Mouse (Mus musculus) neural tube, embryonic 12.5 days (tissue): ENCODE results near the gene Fhl3. TPM values are rescaled to one million over a fixed set of nuclear protein-coding genes. Genes with fewer than 3 reads are reported as not detected.

ENCODE experiments used
- ATAC-seq: fragments of 200-750 bp; cut with Nextera tagmentation; 2 replicates; pipeline ENCODE4 v1.8.0; 2017; ENCODE audit warnings: low read depth, mild to moderate bottlenecking, moderate TSS enrichment, moderate library complexity; ENCODE audit not compliant: low FRiP score
- H3K27ac ChIP-seq: fragments of 300-500 bp; sonication (generic); 2 replicates; pipeline ENCODE4 v1.5.1; 2016
- H3K27me3 ChIP-seq: fragments of 300-500 bp; sonication (generic); replicated peaks from 2 replicates; pipeline ENCODE4 v1.6.1; 2016; ENCODE audit warnings: mild to moderate bottlenecking
- H3K36me3 ChIP-seq: fragments of 300-500 bp; sonication (generic); 2 replicates; pipeline ENCODE4 v1.6.1; 2016; ENCODE audit warnings: mild to moderate bottlenecking
- H3K4me1 ChIP-seq: fragments of 300-500 bp; sonication (generic); 2 replicates; pipeline ENCODE4 v1.6.1; 2016
- H3K4me2 ChIP-seq: fragments of 300-500 bp; sonication (generic); replicated peaks from 2 replicates; pipeline ENCODE4 v1.6.1; 2016; ENCODE audit warnings: mild to moderate bottlenecking
- H3K4me3 ChIP-seq: fragments of 300-500 bp; sonication (generic); 2 replicates; pipeline ENCODE4 v1.5.1; 2016
- H3K9ac ChIP-seq: fragments of 300-500 bp; sonication (generic); 2 replicates; pipeline ENCODE4 v1.6.1; 2016; ENCODE audit warnings: mild to moderate bottlenecking
- H3K9me3 ChIP-seq: fragments of 300-500 bp; sonication (generic); 2 replicates; pipeline ENCODE4 v1.6.1; 2016; ENCODE audit warnings: mild to moderate bottlenecking
- WGBS: fragments of 180-500 bp; shearing (Covaris S2); methylation state at CpG from one replicate; pipeline ENCODE4 v1.1.7; 2016; 5-methylcytosine and 5-hydroxymethylcytosine counted together
- polyA plus RNA-seq: library from polyadenylated mRNA; unstranded; fragments of >200 nt; fragmentation: Nextera tagmentation; extraction: Ambion mirVana; gene quantifications from 2 replicates; pipeline ENCODE4 v1.2.1, GENCODE M21; 2016

Fhl3 gene
- polyA plus RNA-seq, 1 experiment from 2014 or later = 1.6 TPM

DNA sequence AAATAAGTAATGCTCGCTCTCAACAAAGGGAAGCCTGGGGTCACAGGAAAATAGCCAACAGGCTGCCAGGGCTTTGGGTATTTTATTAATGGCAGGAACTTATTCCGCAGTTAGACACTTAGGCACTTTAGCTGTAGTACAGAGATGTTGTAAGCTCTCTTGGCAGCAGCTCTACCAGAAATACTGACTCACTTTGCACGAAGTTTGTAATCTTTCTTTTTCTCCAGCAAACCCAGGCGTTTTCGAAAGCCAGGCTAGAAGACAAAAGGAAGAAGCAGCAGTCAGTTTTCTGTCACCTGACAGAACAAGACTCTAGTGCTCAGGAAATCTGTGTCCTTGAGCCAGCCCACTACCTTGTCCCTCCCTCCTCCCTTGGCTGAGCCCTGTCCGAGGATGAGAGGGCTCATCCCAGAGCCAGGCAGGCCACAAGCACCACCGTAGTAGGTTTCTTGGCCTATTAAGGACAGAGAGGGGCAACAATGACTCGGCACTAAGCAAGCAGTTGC is 14.6 kb upstream of the Fhl3 start:
- no peak for ATAC-seq
- H3K9me3 ChIP-seq = no peaks in the 10 kb centered on the region
- no peak overlapping the region for H3K27ac ChIP-seq
- no peak overlapping the region for H3K4me2 ChIP-seq
- WGBS = 86% methylated on average over 8 of the region's 8 CpGs
- no peak overlapping the region for H3K4me3 ChIP-seq
- no peaks in the 10 kb centered on the region for H3K27me3 ChIP-seq
- H3K36me3 ChIP-seq = peaks cover 45% of the 10 kb centered on the region
- no peaks in the 10 kb centered on the region for H3K4me1 ChIP-seq
- no peak overlapping the region for H3K9ac ChIP-seq

- no peak for ATAC-seq
Measured at GRCm38 (mm10) chr4:124691455-124691854, 9.0 kb upstream of the Fhl3 start.

GRCm38 (mm10) chr4:124692416-124692861 is 8.1 kb upstream of the Fhl3 start:
- Histone ChIP-seq H3K27me3 (peaks cover 9% of the 10 kb centered on the region), H3K27ac (no peak overlapping the region), H3K4me1 (peaks cover 6% of the 10 kb centered on the region; the same call in 1 of the 2 replicates), H3K4me2 (peak overlapping the region; percentile 65), H3K4me3 (peak overlapping the region; percentile 82), H3K36me3 (no peaks in the 10 kb centered on the region), H3K9me3 (no peaks in the 10 kb centered on the region), H3K9ac (peak overlapping the region; percentile 79)
- no peak for ATAC-seq
- WGBS = 73% methylated on average over 3 of the region's 3 CpGs

More at GRCm38 (mm10) chr4:124691455-124691854, 9.0 kb upstream of the Fhl3 start:
- 90% methylated on average over 8 of the region's 8 CpGs for WGBS
- H3K36me3 ChIP-seq = no peaks in the 10 kb centered on the region
- no peak overlapping the region for H3K4me3 ChIP-seq
- H3K4me2 ChIP-seq = no peak overlapping the region
- no peaks in the 10 kb centered on the region for H3K9me3 ChIP-seq
- H3K27me3 ChIP-seq = peaks cover 9% of the 10 kb centered on the region
- H3K9ac ChIP-seq = no peak overlapping the region
- peaks cover 6% of the 10 kb centered on the region; the same call in 1 of the 2 replicates for H3K4me1 ChIP-seq
- no peak overlapping the region for H3K27ac ChIP-seq

DNA sequence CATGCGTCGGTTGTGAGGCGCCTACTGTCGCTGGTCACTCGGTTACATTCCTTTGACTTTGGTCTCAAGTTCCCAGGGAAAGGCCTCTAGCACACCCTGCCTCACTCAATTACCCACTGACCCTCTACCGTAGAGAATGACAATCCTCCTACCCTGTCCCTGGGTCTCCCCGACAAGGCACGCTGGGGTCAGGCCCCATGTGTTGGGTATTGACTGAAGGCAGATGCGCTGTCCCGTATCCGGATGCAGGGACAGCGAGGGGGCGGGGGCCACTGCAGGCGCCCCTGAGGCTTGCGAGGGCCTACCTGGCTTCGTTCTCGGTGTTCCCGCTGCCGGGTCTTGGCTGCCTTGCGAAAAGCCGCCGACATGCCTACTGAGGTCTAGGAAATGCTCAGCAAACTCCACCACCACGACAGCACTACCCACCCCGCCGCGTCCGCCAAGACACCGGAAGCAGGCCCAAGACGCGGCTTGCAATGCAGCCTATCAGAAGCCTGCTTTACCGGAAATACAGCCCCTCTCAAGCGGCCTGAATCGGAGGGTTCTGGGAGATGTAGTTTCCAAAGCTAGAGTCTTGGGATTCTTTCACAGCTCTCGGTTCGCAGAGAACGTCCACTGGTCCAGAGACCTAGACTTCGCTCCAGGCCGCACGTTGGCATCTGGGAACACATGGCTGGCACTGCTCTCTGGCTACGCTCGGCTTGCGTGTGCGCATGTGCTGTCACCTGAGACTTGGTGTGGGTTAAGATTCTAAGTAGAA is 7.2 kb upstream of the Fhl3 start, which contains the start of gene Utp11:
Gene Utp11 (minus strand): TSS at position 466 of the 760 bp plus-strand sequence.
- Histone ChIP-seq H3K4me1 (peaks cover 6% of the 10 kb centered on the region; the same call in 1 of the 2 replicates), H3K27me3 (peaks cover 9% of the 10 kb centered on the region), H3K9me3 (no peaks in the 10 kb centered on the region), H3K9ac (peak within 1 kb of the TSS; percentile 79), H3K27ac (no peak within 1 kb of the TSS), H3K36me3 (no peaks in the 10 kb centered on the region), H3K4me3 (peak within 1 kb of the TSS; percentile 82), H3K4me2 (peak within 1 kb of the TSS; percentile 65)
- WGBS = under 1% methylated on average over 43 of the region's 43 CpGs
- ATAC-seq = peak; percentile 96

DNA sequence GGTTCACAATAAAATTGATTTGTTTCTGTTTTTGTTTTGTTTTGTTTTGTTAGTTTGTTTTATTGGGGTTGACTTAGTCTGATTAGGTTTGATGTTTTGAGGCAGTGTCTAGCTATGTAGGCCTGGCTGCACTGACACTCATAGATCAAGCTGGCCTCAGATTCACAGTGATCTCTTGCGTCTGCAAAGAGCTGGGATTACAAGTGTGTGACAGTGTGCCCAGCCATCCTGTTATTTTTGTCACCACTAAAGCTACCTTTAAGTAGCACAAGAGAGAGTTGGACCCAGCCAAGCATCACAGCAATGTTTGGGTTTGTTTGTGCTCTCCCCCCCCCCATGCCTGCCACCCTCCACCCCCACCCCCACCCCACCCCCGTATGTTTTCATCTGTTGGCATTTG is 5.9 kb upstream of the Fhl3 start:
- no peak overlapping the region for H3K9ac ChIP-seq
- H3K27me3 ChIP-seq = peaks cover 9% of the 10 kb centered on the region
- H3K9me3 ChIP-seq = no peaks in the 10 kb centered on the region
- H3K4me2 ChIP-seq = no peak overlapping the region
- H3K4me3 ChIP-seq = no peak overlapping the region
- no peak overlapping the region for H3K27ac ChIP-seq
- H3K4me1 ChIP-seq = peaks cover 6% of the 10 kb centered on the region; the same call in 1 of the 2 replicates
- 86% methylated on average over 2 of the region's 2 CpGs for WGBS
- ATAC-seq = no peak
- no peaks in the 10 kb centered on the region for H3K36me3 ChIP-seq

GRCm38 (mm10) chr4:124695786-124696516 is 4.5 kb upstream of the Fhl3 start:
- H3K9ac ChIP-seq = no peak overlapping the region
- H3K4me3 ChIP-seq = no peak overlapping the region
- peaks cover 17% of the 10 kb centered on the region for H3K27me3 ChIP-seq
- H3K4me2 ChIP-seq = no peak overlapping the region
- 9% methylated on average over 18 of the region's 18 CpGs for WGBS
- H3K4me1 ChIP-seq = peaks cover 14% of the 10 kb centered on the region
- ATAC-seq = no peak
- H3K27ac ChIP-seq = no peak overlapping the region
- H3K9me3 ChIP-seq = no peaks in the 10 kb centered on the region
- no peaks in the 10 kb centered on the region for H3K36me3 ChIP-seq

DNA sequence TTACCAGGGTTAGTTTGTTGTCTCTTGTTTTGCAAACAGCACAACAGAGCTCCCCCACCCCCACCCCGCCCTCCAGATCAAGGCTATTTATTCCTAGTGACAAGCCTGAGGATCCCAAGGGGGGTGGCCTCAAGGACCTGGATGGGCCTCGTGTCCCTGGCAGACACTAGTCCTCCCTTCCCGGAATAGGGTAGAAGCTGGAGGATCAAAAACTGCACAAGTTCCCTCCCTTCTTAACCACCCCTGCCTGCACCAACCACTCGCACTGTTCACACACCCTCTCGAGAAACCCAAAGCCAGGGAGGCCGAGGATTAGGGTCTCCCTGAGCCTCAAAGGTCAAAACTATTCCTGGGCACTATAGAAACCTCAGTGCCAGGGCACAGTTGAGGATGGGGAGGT is 710 bp upstream of the Fhl3 start:
- peaks cover 30% of the 10 kb centered on the region for H3K4me1 ChIP-seq

DNA sequence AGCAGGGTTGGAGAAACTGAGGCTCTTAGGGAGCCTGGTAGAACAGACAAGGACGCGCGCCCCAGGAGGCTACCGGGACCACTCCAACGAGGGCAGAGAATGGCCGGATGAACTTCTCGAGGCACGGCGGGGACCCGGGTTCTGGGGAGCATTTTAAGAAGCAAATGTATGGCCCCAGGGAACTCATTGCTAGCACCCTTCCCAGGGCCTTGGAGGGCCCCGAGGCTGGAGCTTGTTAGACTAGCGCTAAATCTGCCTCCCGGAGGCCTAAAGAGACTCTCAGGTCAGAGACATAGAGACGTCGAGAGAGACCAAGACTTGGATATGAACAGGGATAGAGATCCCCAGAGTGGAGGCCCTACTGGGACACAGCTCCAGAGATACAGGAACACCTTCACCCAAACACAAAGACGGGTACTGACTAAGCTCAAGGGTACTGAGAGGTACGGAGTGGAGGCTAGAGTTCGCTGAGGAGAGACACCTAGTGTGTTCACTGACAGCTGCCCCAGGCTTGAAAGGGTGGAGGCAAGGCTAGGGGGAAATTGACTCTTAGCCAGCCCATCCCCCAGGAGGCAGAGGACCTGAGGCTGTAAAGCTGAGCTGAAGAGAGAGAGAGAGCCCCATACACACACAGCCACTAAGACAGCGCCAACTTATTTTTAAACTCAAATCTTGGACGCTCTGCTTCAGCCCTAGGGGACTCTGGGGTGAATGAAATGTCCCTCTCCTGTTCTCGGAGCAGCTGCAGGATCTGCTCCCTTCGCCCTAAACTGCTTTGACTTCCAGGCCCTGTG is 748 bp downstream of the Fhl3 start:
- Histone ChIP-seq H3K4me1 (peaks cover 33% of the 10 kb centered on the region), H3K27me3 (peaks cover 22% of the 10 kb centered on the region), H3K9me3 (no peaks in the 10 kb centered on the region), H3K4me2 (peak overlapping the region; percentile 92), H3K27ac (no peak overlapping the region), H3K36me3 (no peaks in the 10 kb centered on the region), H3K4me3 (peak overlapping the region; percentile 65), H3K9ac (peak overlapping the region; percentile 66)
- peak; percentile 26; the same call in 1 of the 2 replicates for ATAC-seq
- 2% methylated on average over 22 of the region's 22 CpGs for WGBS

More for the DNA sequence above, 710 bp upstream of the Fhl3 start:
- Histone ChIP-seq H3K27ac (no peak overlapping the region), H3K36me3 (no peaks in the 10 kb centered on the region), H3K4me2 (peak overlapping the region; percentile 92), H3K4me3 (no peak overlapping the region; the same call in 1 of the 2 replicates), H3K9ac (no peak overlapping the region), H3K27me3 (peaks cover 29% of the 10 kb centered on the region), H3K9me3 (no peaks in the 10 kb centered on the region)
- no peak for ATAC-seq
- WGBS = 14% methylated on average over 6 of the region's 6 CpGs

DNA sequence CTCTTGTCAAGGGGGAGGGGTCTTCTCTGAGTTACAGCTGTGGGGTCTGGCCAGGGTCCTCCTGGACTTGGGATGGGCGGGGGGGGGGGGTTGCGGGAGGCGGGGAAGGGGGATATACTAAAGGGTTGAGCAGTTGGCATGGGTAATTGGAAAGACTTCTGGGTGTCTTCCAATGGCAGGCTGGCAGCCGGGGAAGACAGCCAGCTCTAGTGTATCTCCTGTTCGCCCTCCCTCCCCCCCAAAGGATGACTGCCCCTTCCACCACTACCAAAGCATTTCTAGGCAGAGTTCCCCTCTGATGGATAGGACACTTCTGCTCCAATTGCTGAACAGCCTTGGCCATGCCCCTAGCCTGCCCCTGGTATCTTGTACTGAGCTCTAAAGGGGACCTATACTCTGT is 1.4 kb downstream of the Fhl3 start:
- peaks cover 33% of the 10 kb centered on the region for H3K4me1 ChIP-seq
- WGBS = 47% methylated on average over 3 of the region's 5 CpGs

DNA sequence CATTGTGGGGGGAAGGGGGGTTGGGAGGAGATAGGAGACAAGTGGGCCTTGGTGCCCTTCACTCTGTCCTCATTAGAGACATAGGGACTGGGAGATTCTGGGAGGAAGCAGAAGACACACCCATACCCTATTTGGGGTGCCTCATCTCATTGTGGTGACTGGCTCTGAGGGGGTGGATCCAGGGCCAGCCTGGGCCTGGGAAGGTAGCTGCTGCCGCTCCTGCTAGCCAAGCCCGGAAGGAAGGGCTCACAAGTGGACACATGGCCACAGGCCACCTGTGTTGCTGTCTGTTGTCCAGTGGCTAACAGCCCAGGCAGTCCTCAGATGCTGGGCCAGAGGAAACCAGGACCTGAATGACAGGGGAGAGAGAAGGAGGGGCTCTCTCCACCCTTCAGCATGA is 2.9 kb downstream of the Fhl3 start:
- Histone ChIP-seq H3K27me3 (peaks cover 21% of the 10 kb centered on the region), H3K9ac (no peak overlapping the region), H3K9me3 (no peaks in the 10 kb centered on the region), H3K4me1 (peaks cover 33% of the 10 kb centered on the region), H3K4me2 (peak overlapping the region; percentile 38; the same call in 1 of the 2 replicates), H3K27ac (no peak overlapping the region), H3K4me3 (no peak overlapping the region), H3K36me3 (no peaks in the 10 kb centered on the region)
- 44% methylated on average over 2 of the region's 2 CpGs for WGBS
- no peak for ATAC-seq

More for the DNA sequence above, 1.4 kb downstream of the Fhl3 start:
- H3K9me3 ChIP-seq = no peaks in the 10 kb centered on the region
- no peaks in the 10 kb centered on the region for H3K36me3 ChIP-seq
- H3K4me2 ChIP-seq = peak overlapping the region; percentile 92
- H3K4me3 ChIP-seq = peak overlapping the region; percentile 65; the same call in 1 of the 2 replicates
- no peak overlapping the region; the same call in 1 of the 2 replicates for H3K9ac ChIP-seq
- H3K27ac ChIP-seq = no peak overlapping the region
- ATAC-seq = no peak; the same call in 1 of the 2 replicates
- H3K27me3 ChIP-seq = peaks cover 21% of the 10 kb centered on the region
